Mouse (Mus musculus) left cerebral cortex, postnatal 25 days (tissue): ENCODE measurements at regions not wholly inside any gene's neighbourhood (a gene's known extent, or its start where the extent isn't known, plus 50 kb on each side); places are given as distances from the start of the nearest gene placed in this dataset.

Experiments
- DNase-seq, 2 experiments: peaks; one replicate each; pipeline ENCODE4 v3.0.0; 2022; ENCODE audit warnings: low spot score in 2 of 2, mixed read lengths in 1 of 2
- intact Hi-C: fragments of 180-260 bp; cut with DNase I; formaldehyde crosslinking; loops from one replicate; pipeline ENCODE4 v1.15.1; 2025

- no peak for DNase-seq
- intact Hi-C loops = no loop called here
Observed at GRCm38 (mm10) chr7:58919863-58920262, 263.9 kb downstream of the Atp10a start.

DNA sequence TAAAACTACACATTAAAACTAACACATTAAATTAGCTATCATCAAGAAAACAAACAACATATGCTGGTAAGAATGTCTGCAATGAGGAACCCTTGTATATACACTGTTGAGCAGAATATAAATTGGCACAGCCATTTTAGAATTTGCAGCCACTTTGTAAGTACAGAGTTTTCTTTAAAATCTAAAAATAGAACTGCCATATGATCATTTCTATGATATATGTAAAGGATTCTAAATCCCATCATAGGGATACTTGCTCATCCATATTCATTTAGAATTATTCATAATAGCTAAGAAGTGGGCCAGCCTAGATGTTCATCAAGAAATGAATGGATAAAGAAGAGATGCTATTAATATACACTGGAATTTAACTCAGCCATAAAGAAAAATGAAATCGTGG lies 264.3 kb downstream of the Atp10a start:
- peak in 1 of 2 experiments; percentile 59 for DNase-seq
- intact Hi-C loops = no loop called here

GRCm38 (mm10) chr7:58924975-58925374 lies 269.0 kb downstream of the Atp10a start:
- intact Hi-C loops = loop anchor here (2.0 to 5.0 kb wide), 2 partner anchors 80 to 158 kb away; no protein-coding TSS in a partner anchor
- peak; percentile 2 to 39 for DNase-seq

GRCm38 (mm10) chr7:58925406-58925805 lies 269.4 kb downstream of the Atp10a start:
- peak; percentile 2 to 64 for DNase-seq
- intact Hi-C loops = loop anchor here (2.0 to 5.0 kb wide), 2 partner anchors 81 to 158 kb away; no protein-coding TSS in a partner anchor

DNA sequence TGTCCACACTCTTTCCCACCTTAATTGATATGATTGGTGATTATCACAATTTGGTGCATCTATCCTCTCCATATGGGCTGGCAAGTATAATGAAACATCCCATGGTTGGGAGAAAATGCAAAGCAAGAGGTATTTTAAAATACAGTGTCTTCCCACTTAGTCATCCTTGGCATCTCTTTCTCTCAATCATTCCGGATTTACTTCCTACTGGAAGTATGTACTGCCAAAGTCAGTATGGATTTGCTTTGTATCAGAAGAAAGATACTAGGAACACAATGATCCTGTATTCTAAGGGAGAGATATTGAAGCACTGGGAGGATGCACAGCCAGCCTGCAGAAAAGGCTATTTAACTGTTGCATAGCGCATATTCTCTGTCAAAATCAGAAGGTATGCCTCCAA lies 271.1 kb upstream of the Ube3a start:
- DNase-seq = peak in 1 of 2 experiments; percentile 66
- intact Hi-C loops = no loop called here

DNA sequence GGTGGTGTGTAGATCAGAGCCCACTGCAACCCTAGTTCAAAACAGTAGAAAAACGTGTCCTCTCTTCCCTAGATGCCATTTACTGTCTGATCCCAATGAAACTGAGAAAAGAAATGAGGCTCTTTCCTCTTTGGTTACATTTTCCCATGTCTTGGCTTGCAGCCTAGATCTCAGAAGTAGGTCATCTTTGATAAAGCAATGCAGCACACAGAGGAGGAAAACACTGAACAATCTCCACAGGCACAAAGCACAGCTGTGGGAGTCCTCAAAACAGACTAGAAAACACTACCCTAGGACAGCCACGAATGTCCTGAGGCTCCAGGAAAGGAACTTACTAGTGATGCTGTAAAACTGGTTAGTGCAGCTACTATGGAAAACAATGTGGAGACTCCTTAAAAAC lies 221.4 kb upstream of the Ube3a start:
- intact Hi-C loops = no loop called here

DNA sequence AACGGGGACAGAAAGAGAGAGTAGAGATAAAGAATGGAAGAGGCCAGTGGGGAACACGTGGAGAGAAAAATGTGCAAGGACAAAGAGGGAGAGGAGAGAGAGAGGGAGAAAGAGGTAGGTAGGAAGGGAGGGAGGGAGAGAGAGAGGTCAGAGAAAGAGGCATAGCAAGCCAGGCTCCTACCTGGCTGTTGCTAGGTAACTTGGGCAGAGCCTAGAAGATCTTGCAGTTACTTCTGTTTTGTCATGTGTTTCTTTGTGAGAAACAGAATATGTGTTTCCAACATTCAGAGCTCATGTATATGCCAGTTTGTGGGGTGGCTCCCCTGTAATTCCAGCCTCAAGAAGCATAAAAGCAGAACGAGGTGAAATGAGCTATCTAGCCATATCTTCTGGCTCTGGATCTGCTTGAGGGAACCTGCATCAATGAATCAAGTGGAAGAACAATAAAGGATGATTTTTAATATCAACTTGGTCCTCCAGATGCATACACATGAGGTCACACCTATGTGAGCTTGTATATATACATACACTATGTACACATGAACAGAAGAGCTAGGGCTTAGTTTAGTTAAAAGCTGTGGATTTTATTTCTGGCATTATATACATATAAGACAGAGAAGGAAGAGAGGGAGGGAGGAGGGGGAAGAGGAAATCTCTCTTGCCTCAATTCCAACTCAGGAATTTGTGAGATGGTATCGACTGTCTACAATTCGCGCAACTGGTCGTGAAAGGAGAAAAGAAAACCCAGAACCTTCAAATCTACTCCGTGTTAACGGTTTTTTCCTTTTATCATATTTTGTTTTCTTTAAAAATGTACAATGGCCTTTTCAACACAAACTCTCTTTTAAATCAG lies 214.9 kb upstream of the Ube3a start:
- intact Hi-C loops = no loop called here
- DNase-seq = no peak

More for the DNA sequence above, 221.4 kb upstream of the Ube3a start:
- DNase-seq = peak; percentile 30 to 69

DNA sequence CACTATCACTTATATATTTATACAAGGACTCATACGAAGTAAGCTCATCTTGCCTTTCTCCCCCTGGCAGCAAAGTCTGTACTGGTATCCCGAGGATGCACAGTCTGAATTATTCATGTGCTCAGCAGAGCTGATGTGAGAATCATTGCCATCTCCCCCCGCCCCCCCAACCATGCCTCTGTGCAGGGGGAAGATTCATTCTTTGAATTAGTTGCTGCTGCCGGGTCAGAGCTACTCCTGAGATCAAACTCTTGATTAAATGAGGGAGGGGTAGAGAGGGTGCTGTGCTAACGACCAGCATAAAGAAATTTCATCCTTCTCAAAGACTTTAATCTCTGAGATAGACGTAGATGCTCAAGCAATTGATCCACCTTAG lies 214.3 kb upstream of the Ube3a start:
- intact Hi-C loops = no loop called here
- no peak for DNase-seq

- DNase-seq = peak; percentile 7 to 55
- intact Hi-C loops = no loop called here
Observed at GRCm38 (mm10) chr7:59027437-59027836, 201.1 kb upstream of the Ube3a start.
